Mouse (Mus musculus): ENCODE data around the gene Il4. TPM values are rescaled to one million over a fixed set of nuclear protein-coding genes. Genes with fewer than 3 reads are reported as not detected.
"Not testable (repeated sequence)": the region's sequence is repeated elsewhere in the genome, so short reads cannot be mapped to it uniquely, and the experiment has no call there.

Il4 gene
- total RNA-seq, 2 experiments from 2014 or later: not detected

GRCm38 (mm10) chr11:53567224-53568014, 51.0 kb downstream of the Il4 start, which contains the start of gene Kif3a:
Kif3a (plus strand) TSS chr11:53567379.
- peak; percentile 93 to 95 for DNase-seq (ENCODE audit: low spot score in 2 of 2)

- no peak for DNase-seq (ENCODE audit: low spot score in 2 of 2)
Observed at GRCm38 (mm10) chr11:53566646-53567045, 51.8 kb downstream of the Il4 start.

- DNase-seq (ENCODE audit: low spot score in 2 of 2): no peak
Observed at GRCm38 (mm10) chr11:53561986-53562385, 56.5 kb downstream of the Il4 start.

- not testable (repeated sequence) for DNase-seq (ENCODE audit: low spot score in 2 of 2)
Observed at GRCm38 (mm10) chr11:53559980-53560379, 58.5 kb downstream of the Il4 start.

- not testable (repeated sequence) for DNase-seq (ENCODE audit: low spot score in 2 of 2)
Observed at GRCm38 (mm10) chr11:53557992-53558391, 60.5 kb downstream of the Il4 start.

GRCm38 (mm10) chr11:53556529-53556928, 61.9 kb downstream of the Il4 start:
- not testable (repeated sequence) for DNase-seq (ENCODE audit: low spot score in 2 of 2)

Other genes with a start within 250 kb of the Il4 start
- gene Leap2, start 195.5 kb downstream of the Il4 start, total RNA-seq (2021): not detected
- gene Uqcrq, start 187.8 kb downstream of the Il4 start, total RNA-seq (2021): 1,000 to 10,000 TPM; 1,110 to 1,480 TPM
- 1 to 10 TPM; 4.3 to 6.0 TPM for gene Gdf9, start 187.6 kb downstream of the Il4 start, total RNA-seq (2021)
- gene Gm10447, start 161.6 kb downstream of the Il4 start, total RNA-seq (2021): under 1 TPM in 1 of 2 experiments, not detected in 1; 0.27 TPM
- gene Shroom1, start 161.5 kb downstream of the Il4 start, total RNA-seq (2021): 10 to 100 TPM in 1 of 2 experiments, 1 to 10 TPM in 1; 3.7 to 10.9 TPM
- not detected for gene Gm9837, start 148.2 kb downstream of the Il4 start, total RNA-seq (2021)
- gene Gm9945, start 138.5 kb downstream of the Il4 start, total RNA-seq (2021): not detected
- gene Sowaha, start 138.4 kb downstream of the Il4 start, total RNA-seq (2021): under 1 TPM; 0.19 to 0.30 TPM
- 10 to 100 TPM; 28.9 to 32.1 TPM for gene Sept8, start 99.4 kb downstream of the Il4 start, total RNA-seq (2021)
- gene Kif3a, start 51.3 kb downstream of the Il4 start, total RNA-seq (2021): 10 to 100 TPM; 23.2 to 25.9 TPM
- not detected for gene Il13, start 16.0 kb upstream of the Il4 start, total RNA-seq (2021)
- gene Rad50, start 88.7 kb upstream of the Il4 start, total RNA-seq (2021): 10 to 100 TPM in 1 of 2 experiments, 1 to 10 TPM in 1; 8.3 to 12.0 TPM
- gene Il5, start 102.1 kb upstream of the Il4 start, total RNA-seq (2021): not detected
- 10 to 100 TPM; 21.2 to 44.2 TPM for gene Irf1, start 151.3 kb upstream of the Il4 start, total RNA-seq (2021)
- under 1 TPM in 1 of 2 experiments, not detected in 1; 0.80 TPM for gene Gm17334, start 154.5 kb upstream of the Il4 start, total RNA-seq (2021)
- gene Gm12216, start 240.6 kb upstream of the Il4 start, total RNA-seq (2021): 1 to 10 TPM; 5.2 to 6.1 TPM

Data from adrenal gland, adult 18-20 months (tissue).